Mouse (Mus musculus) kidney, adult 8-10 months (tissue): ENCODE data around the gene Vmn2r54.
"Not testable (repeated sequence)": the region's sequence is repeated elsewhere in the genome, so short reads cannot be mapped to it uniquely, and the experiment has no call there.

Experiments used
- DNase-seq, 2 experiments: peaks; one replicate each; pipeline ENCODE4 v3.0.0; 2022

The Vmn2r54 gene

GRCm38 (mm10) chr7:12640219-12640618, at the start of gene Vmn2r54:
Vmn2r54 (minus strand) TSS chr7:12640319.
- not testable (repeated sequence) for DNase-seq

- DNase-seq: not testable (repeated sequence)
Measured at GRCm38 (mm10) chr7:12684903-12685302, 44.8 kb upstream of the Vmn2r54 start, which contains the start of gene Vmn2r55. Vmn2r55 (minus strand) TSS chr7:12685003.

DNA sequence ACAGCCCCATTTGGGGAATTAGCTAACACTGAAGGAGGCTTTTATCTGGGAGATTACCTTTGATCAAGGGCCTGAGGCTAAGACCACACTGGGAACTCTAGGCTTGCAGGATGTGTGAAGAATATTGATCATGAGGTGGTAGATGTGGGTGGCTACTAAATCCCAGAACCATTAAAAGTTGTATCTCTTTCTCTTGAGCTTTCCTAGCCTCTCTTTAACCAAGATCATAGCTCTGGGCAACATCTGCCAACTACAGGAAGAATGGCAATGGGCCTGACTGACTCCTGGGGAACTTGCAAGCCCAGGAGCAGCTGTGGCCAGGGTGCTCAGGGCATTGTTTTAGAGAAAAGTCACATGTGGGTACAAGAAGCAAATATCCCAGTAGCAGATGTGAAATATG, 31.4 kb downstream of the Vmn2r54 start, which contains the start of gene Vmn2r53:
TSS of gene Vmn2r53 (minus strand) at position 101 of the 400 bp plus-strand sequence.
- no peak for DNase-seq
